Mouse (Mus musculus) ES-E14 (cell line): ENCODE data around the gene Ctrc.

Source experiments
- CHD2 ChIP-seq: IDR thresholded peaks from 2 replicates; pipeline ENCODE4 v1.6.1; 2014; ENCODE audit warnings: mild to moderate bottlenecking, low read depth, low read length, inconsistent platforms
- HCFC1 ChIP-seq: IDR thresholded peaks from 2 replicates; pipeline ENCODE4 v1.6.1; 2012; ENCODE audit warnings: low read length, inconsistent platforms, borderline replicate concordance; ENCODE audit not compliant: insufficient read depth
- MAFK ChIP-seq: IDR thresholded peaks from 2 replicates; pipeline ENCODE4 v1.6.1; 2014; ENCODE audit warnings: mild to moderate bottlenecking, low read depth, low read length, inconsistent platforms; ENCODE audit not compliant: insufficient read depth
- ZC3H11A ChIP-seq: IDR thresholded peaks from 2 replicates; pipeline ENCODE4 v1.6.1; 2012; ENCODE audit warnings: low read depth, mild to moderate bottlenecking, inconsistent platforms, low read length, borderline replicate concordance
- ZNF384 ChIP-seq: IDR thresholded peaks from 2 replicates; pipeline ENCODE4 v1.6.1; 2012; ENCODE audit warnings: low read depth, low read length, inconsistent platforms

- TF ChIP-seq MAFK (no peak), ZC3H11A (no peak), ZNF384 (no peak), HCFC1 (no peak), CHD2 (no peak)
Measured at GRCm38 (mm10) chr4:141870666-141871332, 24.6 kb upstream of the Ctrc start.
